Mouse (Mus musculus) kidney, postnatal 25 days (tissue): ENCODE measurements at regions not wholly inside any gene's neighbourhood (a gene's known extent, or its start where the extent isn't known, plus 50 kb on each side); places are given as distances from the start of the nearest gene placed in this dataset.

Experiments used
- DNase-seq, 2 experiments: peaks; one replicate each; pipeline ENCODE4 v3.0.0; 2021; ENCODE audit warnings: mixed read lengths in 2 of 2

DNA sequence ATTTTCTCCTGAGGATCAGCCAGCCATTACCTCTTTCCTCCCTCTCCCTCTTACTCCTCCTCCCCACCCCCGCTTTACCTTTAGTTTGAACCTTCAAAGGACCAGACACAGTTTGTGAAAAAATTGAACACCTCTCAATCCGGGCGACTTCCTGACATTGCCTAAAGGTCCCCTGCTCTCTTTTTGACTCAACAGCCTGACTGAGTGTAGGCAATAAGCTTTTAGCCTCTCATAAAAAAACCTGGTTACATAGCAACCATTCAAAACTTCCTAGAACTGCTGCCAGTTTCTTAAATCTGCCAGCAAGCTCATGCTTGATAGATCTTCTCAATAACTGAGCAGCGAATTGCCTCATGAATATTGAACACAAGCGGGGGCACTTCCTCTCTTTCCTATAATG is 71.7 kb downstream of the Zfp945 start:
- DNase-seq = no peak

DNA sequence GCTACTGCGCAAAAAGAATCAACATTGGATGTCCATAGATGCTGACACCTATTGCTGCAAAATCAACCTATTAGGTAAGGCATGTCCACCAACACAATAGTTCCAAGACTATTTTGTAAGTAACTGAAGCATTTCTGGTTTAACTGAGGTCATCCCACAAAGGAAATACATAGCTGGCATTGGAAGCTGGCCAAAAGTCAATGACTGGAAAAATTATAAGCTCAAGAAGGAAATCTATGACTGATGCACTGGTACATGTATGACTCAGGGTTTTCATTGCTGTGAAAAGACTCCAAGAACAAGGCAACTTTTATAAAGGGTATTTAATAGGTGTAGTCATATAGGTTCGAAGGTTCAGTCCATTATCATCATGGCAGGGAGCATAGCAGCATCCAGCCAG is 82.5 kb downstream of the Zfp945 start:
- no peak for DNase-seq

DNA sequence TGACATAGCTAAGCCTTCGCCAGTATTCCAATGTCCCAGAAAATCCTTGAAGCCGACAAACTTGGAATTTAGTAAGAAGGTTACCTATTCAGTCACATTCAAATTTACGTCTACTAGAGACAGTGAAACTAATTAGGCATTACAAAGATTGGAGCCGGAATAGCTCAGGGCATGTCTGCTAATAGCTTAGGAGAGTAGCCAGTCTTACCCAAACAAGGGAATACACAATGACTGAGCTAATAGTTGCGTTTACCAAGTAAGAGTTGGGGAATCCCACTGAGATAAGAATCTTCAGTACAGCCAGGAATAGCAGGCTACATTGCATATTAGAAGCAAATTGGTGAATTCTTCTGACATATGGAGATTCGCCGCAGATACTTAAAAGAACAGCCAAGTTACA is 121.2 kb downstream of the Zfp945 start:
- no peak for DNase-seq

DNA sequence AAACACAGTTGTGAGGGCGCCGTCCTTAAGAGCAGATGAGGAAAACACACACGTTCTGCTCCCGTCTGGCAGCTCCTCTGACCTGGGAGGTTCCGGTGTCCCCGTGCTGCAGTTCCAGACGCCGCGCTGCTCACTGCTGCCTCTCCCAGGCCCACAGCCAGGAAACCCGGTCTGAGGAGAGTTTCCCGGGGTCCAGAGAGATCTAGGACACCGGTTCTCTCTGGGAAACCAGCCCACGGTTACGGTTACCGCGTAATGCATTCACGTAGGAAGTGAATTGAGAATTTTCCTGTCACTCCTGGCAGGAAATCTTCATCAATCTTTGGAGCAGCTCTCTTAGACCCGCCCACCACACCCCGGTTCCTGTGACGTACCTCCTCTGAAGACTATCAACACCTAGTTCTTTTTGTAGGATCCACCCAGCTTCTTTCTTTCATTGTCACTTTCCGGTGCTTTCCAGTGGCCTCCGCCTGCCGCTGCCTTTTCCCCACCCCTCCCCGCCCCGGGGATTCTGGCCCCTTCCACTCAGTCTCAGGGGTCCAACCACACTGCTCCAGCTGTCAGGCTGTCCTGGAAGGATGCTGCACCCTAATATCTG is 127.3 kb downstream of the Zfp945 start:
- peak; percentile 56 to 72 for DNase-seq

DNA sequence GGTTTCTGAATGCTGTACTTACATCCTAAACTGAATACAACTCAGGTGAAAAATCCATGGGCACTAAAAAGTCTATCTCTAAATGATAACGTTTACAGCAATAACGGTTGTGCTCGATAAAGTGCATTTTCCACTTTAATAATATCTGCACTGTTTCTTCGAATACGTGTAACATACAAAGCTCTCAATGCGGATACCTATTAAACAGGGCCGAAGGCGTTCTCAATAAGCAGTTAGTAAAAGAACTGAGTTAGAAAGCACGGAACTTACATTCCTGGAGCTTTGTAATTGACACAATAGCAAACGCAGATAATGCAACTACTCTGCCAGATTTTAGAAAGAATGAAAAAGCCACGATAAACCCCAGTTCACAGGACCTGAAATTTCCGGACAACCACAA is 127.8 kb downstream of the Zfp945 start:
- no peak for DNase-seq

DNA sequence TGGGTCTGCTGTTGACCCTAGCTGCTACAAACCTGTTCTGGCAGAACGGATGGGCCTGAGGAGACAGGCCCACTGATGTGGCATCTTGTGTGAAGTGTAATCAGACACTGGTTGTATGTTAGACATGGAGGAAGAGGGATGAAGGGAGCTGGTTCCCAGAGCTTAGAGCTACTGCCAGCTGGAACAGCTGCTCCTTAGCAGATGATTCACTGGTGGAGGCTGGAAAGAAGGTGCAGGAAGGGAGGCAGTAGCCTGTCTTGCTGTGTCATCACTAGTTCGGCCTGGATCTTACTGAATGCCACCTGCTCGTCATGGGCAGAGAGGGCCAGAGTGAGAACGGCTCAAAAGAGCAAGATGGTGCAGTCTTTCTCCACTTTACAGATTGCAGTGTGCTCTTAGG is 130.6 kb downstream of the Zfp945 start:
- DNase-seq = no peak
